Mouse (Mus musculus): Measurements from ENCODE around the gene Dock3.
"Not testable (repeated sequence)": the region's sequence is repeated elsewhere in the genome, so short reads cannot be mapped to it uniquely, and the experiment has no call there.

Dock3 gene

DNA sequence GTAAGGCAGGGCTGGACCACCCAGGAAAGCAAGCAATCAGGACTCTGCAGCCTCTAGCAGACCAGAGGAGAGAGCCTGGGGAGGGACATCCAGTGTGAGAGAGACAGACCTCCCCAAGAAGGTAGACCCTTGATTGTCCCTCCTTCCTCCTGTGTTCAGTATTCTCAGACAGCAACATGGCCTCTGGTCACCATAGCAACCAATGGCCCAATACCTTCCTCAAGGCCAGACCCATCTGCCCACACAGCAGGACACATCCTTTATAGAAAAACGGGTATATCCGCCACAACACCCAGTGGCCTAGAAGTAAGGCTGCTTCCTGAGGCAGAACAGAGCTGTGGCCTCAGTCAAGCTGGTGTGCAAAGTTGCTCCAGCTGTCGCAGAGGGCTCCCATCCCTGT is 23.9 kb upstream of the Dock3 start:
- no peak for DNase-seq (ENCODE audit: low spot score in 2 of 2)

DNA sequence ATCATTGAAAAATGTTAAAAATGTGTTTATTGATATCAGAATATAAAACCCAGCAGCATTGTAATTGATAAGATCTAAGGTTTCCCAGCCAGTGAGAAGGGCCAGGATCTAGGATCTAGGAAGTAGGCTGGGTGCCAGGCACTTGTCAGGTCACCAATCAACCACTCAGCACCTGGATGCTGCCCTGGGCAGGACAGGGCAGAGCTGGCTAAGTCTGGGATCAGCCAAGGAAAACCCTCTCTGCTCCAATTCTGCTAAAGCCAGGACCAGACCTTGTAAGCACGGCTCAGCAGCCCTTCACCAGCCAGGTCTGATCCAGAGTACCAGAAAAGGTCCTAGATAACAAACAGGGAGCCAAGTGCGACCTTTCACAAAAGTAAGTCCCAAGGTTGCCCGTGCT is 23.2 kb upstream of the Dock3 start:
- no peak for DNase-seq (ENCODE audit: low spot score in 2 of 2)

DNA sequence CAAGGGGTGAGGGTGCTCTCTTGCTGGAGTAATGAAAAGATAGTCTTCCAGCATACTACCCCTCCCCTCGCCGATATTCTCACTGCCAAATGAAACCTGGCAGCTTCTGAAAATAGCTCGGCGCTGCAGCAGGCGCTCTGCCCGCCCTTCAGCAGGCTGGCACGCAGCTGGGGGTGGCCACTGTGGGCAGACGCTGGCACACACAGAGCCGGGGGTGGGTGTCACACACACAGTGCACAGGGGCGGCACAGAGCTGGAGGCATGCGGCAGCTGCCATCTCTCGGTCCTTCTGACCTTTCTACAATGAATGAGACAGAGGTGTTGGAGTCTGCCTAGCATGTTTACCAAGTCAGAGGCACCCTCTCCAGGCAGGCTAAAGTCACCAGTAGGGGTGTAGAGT is 22.8 kb upstream of the Dock3 start:
- no peak for DNase-seq (ENCODE audit: low spot score in 2 of 2)

DNA sequence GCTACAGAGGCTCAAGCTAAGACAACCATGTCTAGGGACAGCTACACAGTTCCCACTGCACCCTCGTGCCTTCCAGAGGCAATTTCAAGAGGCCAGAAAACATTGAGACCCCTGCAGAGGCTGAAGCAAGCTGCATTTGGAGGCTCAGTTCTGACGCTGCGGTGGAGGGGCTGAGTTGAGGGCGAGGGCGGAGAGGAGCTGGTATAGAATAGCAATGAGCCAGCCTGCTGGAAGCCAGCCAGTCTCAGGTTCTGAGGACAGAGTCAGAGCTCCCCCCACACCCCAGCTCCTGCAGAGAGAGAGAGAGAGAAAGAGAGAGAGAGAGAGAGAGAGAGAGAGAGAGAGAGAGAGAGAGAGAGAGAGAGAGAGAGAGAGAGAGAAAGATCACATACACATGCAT is 20.5 kb upstream of the Dock3 start:
- no peak for DNase-seq (ENCODE audit: low spot score in 2 of 2)

DNA sequence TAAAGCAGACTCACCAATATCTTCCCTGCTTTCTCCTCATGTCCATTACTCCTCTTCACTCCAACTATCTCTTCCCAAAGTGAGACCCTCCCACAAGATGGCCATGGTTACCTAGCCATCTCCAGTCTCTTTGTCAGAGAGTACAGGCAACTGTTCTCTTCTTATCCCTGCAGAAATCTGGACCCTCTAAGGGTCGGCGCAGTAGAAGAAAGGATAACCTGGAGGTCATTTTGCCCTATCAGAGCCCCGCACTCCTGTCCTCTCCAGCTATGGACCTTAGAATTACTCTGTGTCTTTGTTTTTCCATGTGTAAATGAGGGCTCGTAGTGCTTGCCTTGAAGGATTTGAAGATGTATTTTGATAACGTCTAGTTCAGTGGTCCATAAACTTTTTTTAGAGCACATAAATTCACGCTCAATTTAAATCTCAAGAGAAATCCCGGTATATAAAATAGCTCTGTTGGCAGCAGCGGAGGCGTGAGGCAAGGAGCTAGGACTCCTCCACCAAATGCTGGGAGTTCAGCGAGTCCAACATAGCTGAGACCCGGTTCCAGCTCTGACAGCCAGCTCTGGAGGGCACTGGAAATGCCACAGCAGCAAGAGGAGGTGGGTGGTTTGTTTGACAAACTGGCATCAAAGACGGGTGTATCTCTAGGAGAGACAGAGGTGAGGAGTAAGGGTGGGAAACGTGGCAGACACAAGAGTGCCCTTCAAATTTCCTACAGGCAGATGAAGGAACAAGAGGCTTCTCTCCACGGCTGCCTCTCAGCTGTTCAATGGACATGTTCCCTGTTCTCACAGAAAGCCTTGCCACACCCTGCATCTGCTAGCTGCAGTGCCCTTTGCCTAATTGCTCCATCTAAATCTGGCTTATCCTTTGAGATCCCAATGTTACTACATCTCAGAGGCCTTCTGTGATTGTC is 19.0 kb upstream of the Dock3 start:
- no peak for DNase-seq (ENCODE audit: low spot score in 2 of 2)

DNA sequence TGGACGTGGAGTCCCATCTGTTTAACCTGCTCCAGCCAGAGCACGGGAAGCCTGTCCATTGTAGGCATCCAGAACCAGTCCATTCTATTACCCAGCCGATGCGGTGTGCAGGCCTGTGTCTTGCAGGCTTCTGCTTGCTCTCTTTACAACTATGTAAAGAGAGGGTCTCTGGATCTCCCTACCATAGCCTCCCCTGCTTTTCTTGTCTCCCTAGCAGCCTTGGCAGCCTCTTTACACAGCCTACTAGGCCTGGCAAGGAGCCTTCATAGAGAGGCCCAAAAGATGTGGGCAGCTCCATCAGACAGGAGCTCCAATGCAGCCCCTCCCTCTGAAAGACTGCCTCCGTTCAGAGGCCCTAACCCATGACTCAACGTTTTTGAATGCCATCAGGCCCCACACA is 17.4 kb upstream of the Dock3 start:
- DNase-seq (ENCODE audit: low spot score in 2 of 2), result no peak

DNA sequence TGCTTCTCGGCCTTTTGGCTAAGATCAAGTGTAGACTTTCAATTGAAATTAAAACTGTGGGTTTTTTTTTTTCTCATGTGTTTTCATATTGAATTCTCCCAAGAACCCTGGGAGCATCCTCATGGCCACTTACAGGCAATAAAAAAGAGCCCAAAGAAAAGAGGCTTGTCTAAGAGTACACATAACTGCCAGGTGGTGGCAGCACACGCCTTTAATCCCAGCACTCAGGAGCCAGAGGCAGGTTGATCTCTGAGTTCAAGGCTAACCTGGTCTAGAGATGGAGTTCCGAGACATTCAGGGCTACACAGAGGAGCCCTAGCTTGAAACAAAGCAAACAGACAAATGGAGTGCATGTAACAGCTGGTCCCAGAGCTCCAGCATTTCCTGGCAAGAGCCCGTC is 14.5 kb upstream of the Dock3 start:
- DNase-seq (ENCODE audit: low spot score in 2 of 2), result peak in 1 of 2 experiments; percentile 12

DNA sequence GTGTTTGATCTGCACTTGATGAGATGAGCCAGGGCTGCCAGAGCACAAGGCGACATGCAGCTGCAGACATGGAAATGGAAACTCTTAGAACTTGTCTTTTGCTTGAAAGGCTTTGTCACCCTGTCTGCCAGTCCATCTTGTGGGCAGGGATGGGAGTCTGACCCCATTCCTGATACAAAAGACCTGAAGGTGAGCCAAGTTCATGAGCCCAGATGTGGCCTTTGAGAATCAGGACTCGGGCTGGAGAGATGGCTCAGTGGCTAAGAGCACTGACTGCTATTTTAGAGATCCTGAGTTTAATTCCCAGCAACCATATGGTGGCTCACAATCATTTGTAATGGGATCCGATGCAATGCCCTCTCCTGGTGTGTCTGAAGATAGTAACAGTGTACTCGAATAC is 13.6 kb upstream of the Dock3 start:
- DNase-seq (ENCODE audit: low spot score in 2 of 2), result no peak

DNA sequence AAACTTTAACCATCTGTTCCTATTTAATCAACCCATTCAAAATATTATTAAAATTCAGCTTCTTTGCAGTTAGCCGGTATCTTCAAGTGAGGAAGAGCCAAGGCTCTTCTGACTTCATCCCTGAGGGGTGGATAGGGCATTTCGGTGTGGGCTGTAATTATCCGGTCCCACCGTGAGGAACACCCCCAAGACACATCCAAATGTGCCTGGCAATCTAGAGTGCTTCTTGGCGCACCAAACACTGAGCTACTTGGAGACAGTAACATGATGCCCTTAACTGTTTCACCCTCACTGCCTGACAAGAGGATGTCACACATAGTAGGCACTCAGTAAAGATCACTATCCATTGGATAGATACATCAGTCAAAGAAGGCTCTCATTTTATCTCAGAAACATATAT is 4.4 kb upstream of the Dock3 start:
- DNase-seq (ENCODE audit: low spot score in 2 of 2), result peak in 1 of 2 experiments; percentile 0

DNA sequence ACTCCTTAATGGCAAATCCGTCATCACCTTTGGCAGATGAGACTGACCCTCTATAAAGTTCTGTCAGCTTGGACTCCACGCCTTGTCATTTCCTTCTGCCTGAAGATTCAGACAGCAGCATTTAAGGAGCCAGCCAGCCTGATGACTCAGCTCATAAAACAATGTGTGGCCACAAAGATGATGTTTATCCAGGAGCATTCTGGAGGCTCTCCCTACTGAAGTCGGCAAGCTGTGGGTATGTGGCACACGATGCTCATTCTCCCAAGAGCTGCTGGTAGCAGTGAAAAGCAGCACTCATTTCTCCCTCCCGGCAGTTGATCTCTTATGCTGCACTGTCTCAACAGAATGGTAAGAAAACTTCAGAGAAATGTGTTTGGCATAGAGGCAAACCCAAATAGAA is 3.6 kb upstream of the Dock3 start:
- peak in 1 of 2 experiments; percentile 0 for DNase-seq (ENCODE audit: low spot score in 2 of 2)

DNA sequence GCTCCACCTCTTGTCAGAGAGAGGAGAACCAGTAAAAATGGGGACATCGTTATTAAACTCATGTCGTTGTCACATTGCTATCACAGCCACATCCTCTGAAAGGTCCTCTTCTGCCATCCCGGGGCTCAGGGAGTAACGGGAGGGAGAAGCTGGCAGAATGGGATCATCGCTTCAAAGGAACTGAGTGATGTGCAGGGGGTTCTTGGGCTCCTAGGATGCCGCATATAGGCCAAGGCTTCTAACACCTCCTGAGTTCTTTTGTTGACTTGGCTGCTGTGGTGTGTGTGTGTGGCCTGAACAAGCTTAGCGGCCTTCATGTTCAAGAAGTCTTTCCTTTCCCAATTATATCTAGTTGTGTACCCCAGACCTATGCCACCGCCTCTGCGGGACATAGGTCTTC is 431 bp upstream of the Dock3 start:
- peak in 1 of 2 experiments; percentile 0 for DNase-seq (ENCODE audit: low spot score in 2 of 2)

DNA sequence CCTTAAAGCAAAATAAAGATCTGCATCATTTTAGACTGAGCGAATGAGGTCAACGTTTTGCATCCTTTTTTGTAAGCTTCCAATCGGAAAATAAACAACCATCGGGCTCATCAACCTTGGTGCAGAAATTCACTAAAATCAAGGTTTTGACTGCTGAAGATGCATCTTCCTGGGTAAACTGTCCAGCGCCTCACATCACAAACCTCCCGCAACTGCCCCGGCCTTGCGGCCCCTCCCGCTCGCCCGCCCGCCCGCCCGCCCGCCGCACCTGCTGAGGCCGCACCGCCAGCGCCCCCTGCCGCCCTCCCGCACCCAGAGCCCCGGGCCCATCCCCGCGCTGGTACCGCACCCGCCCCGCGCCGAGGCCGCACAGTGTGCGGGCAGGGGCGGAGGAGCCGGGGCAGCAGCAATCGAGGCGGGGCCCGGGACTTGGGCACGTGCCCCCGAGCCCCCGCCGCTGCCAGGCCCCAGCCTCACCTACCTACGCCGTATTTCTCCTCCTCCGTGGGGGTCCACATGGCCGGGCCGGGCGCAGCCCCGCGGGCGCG is 644 bp downstream of the Dock3 start:
- no peak for DNase-seq (ENCODE audit: low spot score in 2 of 2)

DNA sequence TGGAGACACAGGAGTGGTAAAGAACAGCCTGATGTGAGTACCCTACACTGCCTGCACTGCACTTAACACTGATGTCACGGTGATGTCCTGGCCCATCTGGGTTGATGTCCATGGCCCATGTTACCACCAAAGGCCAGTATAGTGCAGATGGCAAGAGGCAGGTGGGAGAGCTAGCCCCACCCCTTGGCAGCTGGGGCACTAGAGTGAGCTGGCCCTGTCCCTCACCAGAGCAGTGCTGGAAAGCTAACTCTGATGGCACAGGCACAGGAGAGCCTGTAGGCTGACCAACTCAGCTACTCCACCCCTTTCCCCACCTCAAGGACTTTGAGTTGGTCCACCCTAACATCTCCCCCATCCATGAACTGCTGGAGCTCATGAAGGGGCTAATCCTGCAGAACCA is 7.1 kb downstream of the Dock3 start:
- DNase-seq (ENCODE audit: low spot score in 2 of 2), result no peak

DNA sequence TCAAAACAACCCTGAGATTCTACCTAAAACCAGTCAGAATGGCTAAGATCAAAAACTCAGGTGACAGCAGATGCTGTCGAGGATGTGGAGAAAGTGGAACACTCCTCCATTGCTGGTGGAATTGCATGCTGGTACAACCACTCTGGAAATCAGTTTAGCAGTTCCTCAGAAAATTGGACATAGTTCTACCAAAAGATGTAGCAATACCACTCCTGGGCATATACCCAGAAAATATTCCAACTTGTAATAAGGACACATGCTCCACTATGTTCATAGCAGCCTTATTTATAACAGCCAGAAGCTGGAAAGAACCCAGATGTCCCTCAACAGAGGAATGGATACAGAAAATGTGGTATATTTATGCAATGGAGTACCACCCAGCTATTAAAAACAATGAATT is 56.9 kb downstream of the Dock3 start:
- DNase-seq (ENCODE audit: low spot score in 2 of 2), result not testable (repeated sequence)

DNA sequence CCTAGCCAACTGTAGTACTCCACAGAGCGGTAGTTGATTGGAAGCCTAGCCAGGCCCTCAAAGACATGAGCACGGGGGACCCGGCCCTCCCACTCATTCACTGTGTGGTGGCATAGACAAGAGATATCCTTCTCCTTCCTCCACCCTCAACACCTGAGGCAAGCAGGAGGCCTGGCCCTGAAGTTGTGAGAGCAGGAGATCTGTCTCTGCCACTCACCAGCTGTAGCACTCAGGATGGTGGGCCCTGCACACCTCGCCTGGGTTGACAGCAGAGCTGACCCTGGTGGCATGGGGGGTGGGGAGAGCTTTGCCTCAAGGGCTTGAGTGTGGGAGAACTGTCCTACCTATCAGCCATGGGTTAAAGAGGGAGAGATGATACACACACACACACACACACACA is 65.9 kb downstream of the Dock3 start:
- DNase-seq (ENCODE audit: low spot score in 2 of 2), result no peak

DNA sequence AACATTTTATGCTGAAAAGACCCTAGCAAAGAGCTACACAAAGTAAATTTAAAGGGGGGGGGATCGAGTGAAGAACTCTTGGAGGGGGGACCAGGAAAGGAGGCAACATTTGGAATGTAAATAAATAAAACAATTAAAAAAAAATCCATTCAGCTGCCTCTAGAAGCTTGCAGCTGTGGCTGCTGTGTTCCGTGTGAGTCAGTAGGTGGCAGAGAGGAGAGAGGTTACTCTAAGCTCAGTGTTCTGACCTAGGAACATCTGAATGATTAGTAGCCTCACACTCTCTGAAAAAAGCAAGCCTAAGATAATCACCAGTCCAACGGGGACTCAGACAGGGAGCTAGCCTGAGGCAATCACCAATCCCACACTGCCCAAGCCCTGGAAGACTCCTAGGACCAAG is 66.9 kb downstream of the Dock3 start:
- no peak for DNase-seq (ENCODE audit: low spot score in 2 of 2)

DNA sequence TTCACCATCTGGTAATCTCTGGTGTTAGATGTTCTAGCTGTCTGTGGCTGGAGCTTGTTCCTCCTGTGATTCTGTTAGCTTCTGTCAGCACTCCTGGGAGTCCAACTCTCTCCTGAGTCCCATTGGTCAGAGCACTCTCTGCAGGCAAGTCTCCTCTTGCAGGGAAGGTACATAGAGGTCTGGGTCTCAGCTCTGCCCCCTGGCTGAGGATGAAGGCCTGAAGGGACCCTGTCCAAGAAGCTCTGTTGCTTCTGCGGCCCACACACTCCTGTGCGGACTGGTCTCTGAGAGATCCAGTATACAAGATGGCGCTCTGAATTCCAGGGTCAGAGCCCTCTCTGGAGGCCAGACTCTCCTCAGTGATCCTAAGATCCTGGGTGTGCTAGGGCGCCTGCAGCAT is 75.3 kb downstream of the Dock3 start:
- not testable (repeated sequence) for DNase-seq (ENCODE audit: low spot score in 2 of 2)

DNA sequence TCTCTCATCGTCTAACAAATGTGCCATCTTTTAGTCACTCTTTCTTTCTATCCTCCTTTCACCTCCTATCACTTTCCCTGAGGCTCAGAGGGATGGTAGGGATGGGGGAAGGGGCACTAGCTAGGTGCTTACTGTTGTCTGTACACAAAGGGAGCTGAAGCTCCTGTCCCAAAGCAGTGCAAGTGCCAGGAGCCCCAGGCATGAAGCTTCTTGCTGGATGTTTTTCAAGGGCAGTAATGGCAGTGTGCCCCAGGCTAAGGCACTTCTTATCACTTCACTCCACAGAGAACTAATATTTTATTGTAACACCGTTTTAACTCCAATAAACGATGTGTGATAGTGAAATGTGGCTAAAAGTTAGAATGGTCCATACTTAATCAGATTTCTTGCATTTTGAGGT is 118.9 kb downstream of the Dock3 start:
- no peak for DNase-seq (ENCODE audit: low spot score in 2 of 2)

DNA sequence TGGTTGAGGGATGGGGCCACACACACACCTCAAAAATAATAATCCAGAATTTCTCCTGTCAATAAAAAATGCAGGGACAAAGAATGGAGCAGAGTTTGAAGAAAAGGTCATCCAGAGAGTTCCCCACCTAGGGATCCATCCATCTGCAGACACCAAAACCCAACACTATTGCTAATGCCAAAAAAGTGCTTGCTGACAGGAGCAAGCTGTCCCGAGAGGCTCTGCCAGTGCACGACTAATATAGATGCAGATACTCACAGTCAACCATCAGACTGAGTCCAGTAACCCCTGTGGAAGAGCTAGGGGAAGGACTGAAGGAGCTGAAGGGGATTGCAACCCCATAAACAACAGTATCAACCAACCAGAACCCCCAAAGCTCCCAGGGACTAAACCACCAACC is 119.7 kb downstream of the Dock3 start:
- no peak for DNase-seq (ENCODE audit: low spot score in 2 of 2)

DNA sequence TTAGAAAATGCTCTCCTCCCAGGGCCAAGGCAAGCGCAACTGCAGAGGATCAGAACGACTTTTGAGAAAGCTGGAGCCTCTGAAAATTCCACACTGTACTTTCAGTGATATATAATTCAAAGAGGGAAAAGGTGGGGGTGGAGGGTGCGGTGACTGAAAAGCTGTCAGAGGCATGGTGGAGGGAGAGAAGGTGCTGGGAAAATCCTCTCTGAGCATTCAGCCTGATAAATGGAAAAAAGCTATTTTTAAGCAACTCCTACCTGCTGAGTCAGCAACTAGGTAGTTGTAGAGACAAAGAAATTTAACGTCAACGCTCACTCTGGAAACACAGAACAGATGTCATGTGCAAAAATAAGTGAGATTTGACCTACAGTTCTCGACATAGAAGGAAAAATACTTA is 132.2 kb downstream of the Dock3 start:
- DNase-seq (ENCODE audit: low spot score in 2 of 2), result no peak

DNA sequence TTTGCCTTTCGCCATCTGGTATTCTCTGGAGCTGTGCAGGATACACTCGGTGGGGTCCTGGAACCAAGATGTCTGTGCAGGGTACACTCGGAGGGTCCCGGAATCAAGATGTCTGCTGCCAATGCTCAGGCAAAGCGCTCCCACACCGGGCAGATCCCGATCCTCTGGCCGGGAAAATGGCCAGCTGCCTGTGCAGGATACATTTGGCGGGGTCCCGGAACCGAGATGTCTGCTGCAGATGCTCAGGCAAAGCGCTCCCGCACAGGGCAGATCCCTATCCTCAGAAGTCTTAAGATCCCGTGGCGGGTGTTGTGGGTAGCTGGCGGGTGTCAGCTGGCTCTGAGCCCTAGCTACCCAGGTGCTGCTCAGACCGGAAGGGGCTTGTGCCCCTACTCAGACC is 142.3 kb downstream of the Dock3 start:
- DNase-seq (ENCODE audit: low spot score in 2 of 2), result not testable (repeated sequence)

DNA sequence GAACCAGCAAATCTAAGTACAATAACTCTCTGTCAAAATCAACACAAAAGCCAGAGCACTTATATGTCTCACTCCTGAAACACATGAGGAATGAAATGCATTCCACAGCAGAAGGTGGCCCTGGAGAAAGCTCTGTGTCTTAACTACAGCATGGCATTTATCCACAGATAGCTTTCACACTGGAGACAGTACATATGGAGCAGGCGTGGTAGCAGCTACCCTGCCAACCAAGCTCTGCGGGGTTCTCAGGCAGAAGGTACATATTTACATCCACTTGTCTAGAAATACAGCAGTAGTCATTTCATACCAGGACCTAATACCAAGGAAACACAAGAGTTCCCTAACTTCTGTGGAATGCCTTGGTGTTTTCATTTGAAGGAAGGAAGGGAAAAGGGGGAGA is 144.2 kb downstream of the Dock3 start:
- DNase-seq (ENCODE audit: low spot score in 2 of 2), result no peak

DNA sequence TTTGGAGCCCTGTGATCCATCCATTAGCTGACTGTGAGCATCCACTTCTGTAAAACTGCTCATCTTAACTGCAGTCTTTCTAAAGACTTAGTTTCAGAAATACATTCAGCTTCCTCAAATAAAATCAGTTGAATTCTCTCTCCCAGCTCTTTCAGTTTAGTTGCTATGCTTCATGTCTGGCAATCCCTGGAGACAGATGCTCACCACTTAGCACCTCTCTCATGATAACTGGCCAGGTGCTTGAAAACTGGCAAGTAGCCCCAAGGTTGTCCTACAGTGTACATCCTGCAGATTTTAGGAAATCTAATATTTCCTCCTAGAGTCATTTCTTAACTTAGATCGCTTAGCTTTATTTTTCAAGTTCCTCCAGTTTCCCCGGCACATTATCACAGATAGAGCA is 193.8 kb downstream of the Dock3 start:
- DNase-seq (ENCODE audit: low spot score in 2 of 2), result no peak

DNA sequence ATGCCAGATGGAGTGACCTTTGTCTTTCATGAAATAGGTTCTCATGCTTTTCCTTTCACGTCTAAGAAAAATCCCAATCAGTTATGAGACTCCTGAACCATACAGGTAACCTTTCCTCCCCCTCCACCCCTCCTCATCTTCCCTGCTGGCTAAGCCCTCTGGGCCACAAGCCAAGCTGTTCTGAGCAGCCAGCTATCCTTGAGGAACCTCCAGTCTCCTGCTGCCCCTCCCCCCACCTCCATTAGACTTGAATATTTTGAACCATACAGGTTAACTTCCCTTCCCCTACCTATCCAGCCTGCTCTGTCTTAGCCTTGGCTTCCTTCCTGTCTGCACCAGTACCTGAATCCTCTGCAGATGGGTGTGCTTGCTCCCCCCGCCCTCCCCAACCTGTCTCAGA is 204.1 kb downstream of the Dock3 start:
- no peak for DNase-seq (ENCODE audit: low spot score in 2 of 2)
